Mouse (Mus musculus) heart, adult 2 months (tissue): ENCODE measurements around the gene Mepce.

Experiments used
- CTCF ChIP-seq: fragments of 200-600 bp; IDR thresholded peaks from 2 replicates; pipeline ENCODE4 v1.8.1; 2022; ENCODE audit warnings: antibody characterized with exemption, mild to moderate bottlenecking, moderate library complexity
- POLR2A ChIP-seq: fragments of 200-500 bp; IDR thresholded peaks from 2 replicates; pipeline ENCODE4 v1.6.1; 2011; ENCODE audit warnings: mild to moderate bottlenecking, low read depth, low read length, control low read depth; ENCODE audit not compliant: insufficient read depth

- no peak for TF ChIP-seq POLR2A
- no peak for TF ChIP-seq CTCF
Observed at GRCm38 (mm10) chr5:137744197-137744596, 43.3 kb downstream of the Mepce start.
